27 mouse cellular contexts compared by ENCODE assay signal in the genomic region with DNA sequence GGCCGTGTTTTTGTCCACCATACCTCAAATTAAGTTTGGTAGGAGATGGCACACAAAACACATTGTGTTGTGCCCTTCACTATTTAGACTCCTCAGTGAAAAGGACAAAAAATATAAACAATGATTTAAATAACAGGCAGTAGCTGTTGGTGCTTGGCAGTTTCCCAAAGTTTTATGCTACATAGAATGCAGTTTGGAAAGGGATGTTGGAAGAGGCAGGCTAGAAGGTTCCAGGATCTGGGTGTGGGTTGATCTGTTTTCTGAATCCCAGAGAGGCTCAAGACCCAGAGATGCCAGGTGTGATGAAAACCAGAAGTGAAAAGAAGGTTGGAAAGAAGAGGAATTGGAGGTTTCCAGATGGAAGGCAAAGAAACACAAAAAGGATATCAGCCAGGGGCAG.
A peak's percentile ranks its signal among the peaks of the same experiment; 100 is the strongest.
DNase-seq lines count a peak whose midpoint lies in the region; ATAC-seq and TF ChIP-seq lines count a peak whose summit lies in the region.
"Had no signal": no experiment of that assay in that cellular context is flagged by ENCODE, and none has a peak within 500 bp of the region (broad histone marks: within the 10 kb centered on the region; RNA-seq: fewer than 3 reads in every experiment).

No protein-coding gene starts in this region.

- intact Hi-C loops in left cerebral cortex, postnatal 36 days (cut with DNase I): no loop called here
- intact Hi-C loops in left cerebral cortex, postnatal 4 days (cut with DNase I): no loop called here

- WGBS in stomach, embryonic 16.5 days: 70% methylated on average over 1 of the region's 1 CpGs
- WGBS in stomach, postnatal 0 days: 67% methylated on average over 1 of the region's 1 CpGs

- no peaks in the 10 kb centered on the region for H3K36me3 ChIP-seq in stomach, embryonic 16.5 days (ENCODE audit: control insufficient read depth, insufficient read depth, low read length)
- H3K36me3 ChIP-seq in stomach, postnatal 0 days (ENCODE audit: control insufficient read depth, insufficient read depth, low read length): no peaks in the 10 kb centered on the region
- H3K36me3 ChIP-seq: embryonic facial prominence, embryonic 13.5 days; forebrain, embryonic 10.5 days; G1E; heart, embryonic 10.5 days; hindbrain, embryonic 12.5 days; hindbrain, embryonic 15.5 days had no signal

- no peaks in the 10 kb centered on the region for H3K4me1 ChIP-seq in stomach, embryonic 16.5 days (ENCODE audit: control insufficient read depth, insufficient read depth, low read length)
- H3K4me1 ChIP-seq in stomach, postnatal 0 days (replicated peaks; ENCODE audit: control insufficient read depth, insufficient read depth): no peaks in the 10 kb centered on the region
- H3K4me1 ChIP-seq: embryonic facial prominence, embryonic 13.5 days; forebrain, embryonic 10.5 days; forebrain, embryonic 13.5 days; heart, embryonic 10.5 days; hindbrain, embryonic 12.5 days; hindbrain, embryonic 15.5 days had no signal

- DNase-seq in frontal cortex, postnatal 10 days (ENCODE audit: low spot score in 2 of 2): no peak
- peak; percentile 5 for DNase-seq in left cerebral cortex, postnatal 36 days (ENCODE audit: low spot score in 2 of 2)
- DNase-seq in left cerebral cortex, postnatal 4 days: no peak
- peak; percentile 5 for DNase-seq in right cerebral cortex, adult 18-20 months
- DNase-seq in right cerebral cortex, postnatal 14 days: no peak
- no peak for DNase-seq in stomach, postnatal 0 days (ENCODE audit: low spot score)
- DNase-seq: adrenal gland, postnatal 10 days; adrenal gland, postnatal 36 days; B cell, adult 2 months; cerebellum, adult 11 months; cerebellum, adult 2 months; cerebellum, adult 9-11 months; cerebellum, postnatal 25 days; gastrocnemius, postnatal 25 days; heart, adult 2 months had no signal

- no peaks in the 10 kb centered on the region for H3K9me3 ChIP-seq in stomach, embryonic 16.5 days (replicated peaks; ENCODE audit: control insufficient read depth, low read length)
- no peaks in the 10 kb centered on the region for H3K9me3 ChIP-seq in stomach, postnatal 0 days (ENCODE audit: control insufficient read depth, low read length)
- H3K9me3 ChIP-seq: embryonic facial prominence, embryonic 13.5 days; forebrain, embryonic 10.5 days; forebrain, embryonic 13.5 days; heart, embryonic 10.5 days; hindbrain, embryonic 12.5 days; hindbrain, embryonic 15.5 days had no signal

- TF ChIP-seq EP300 in stomach, postnatal 0 days (optimal IDR thresholded peaks at IDR 0.05): no peak

- TF ChIP-seq CTCF in stomach, postnatal 0 days (IDR thresholded peaks at IDR 0.05; ENCODE audit: low read depth): no peak

- ATAC-seq in frontal cortex, adult (ENCODE audit: low TSS enrichment): peak; percentile 67; the same call in 1 of the 2 replicates
- ATAC-seq in stomach, embryonic 16.5 days (ENCODE audit: insufficient read depth, low FRiP score): no peak
- ATAC-seq in stomach, postnatal 0 days (ENCODE audit: low FRiP score, low TSS enrichment): no peak
- ATAC-seq: forebrain, embryonic 13.5 days; forebrain, embryonic 16.5 days; Patski had no signal

- H3K9ac ChIP-seq in stomach, embryonic 16.5 days (ENCODE audit: low read length): no peak overlapping the region
- no peak overlapping the region for H3K9ac ChIP-seq in stomach, postnatal 0 days (ENCODE audit: low read length)
- H3K9ac ChIP-seq: embryonic facial prominence, embryonic 13.5 days; forebrain, embryonic 13.5 days; hindbrain, embryonic 12.5 days; hindbrain, embryonic 15.5 days had no signal

- no peak overlapping the region for H3K4me3 ChIP-seq in stomach, embryonic 16.5 days (replicated peaks; ENCODE audit: low read length)
- H3K4me3 ChIP-seq in stomach, postnatal 0 days (ENCODE audit: low read depth, low read length): no peak overlapping the region
- H3K4me3 ChIP-seq: embryonic facial prominence, embryonic 13.5 days; forebrain, embryonic 10.5 days; forebrain, embryonic 13.5 days; heart, adult 2 months; heart, embryonic 10.5 days; hindbrain, embryonic 12.5 days; hindbrain, embryonic 15.5 days had no signal

- H3K27me3 ChIP-seq in stomach, embryonic 16.5 days (ENCODE audit: control insufficient read depth, insufficient read depth, low read length): no peaks in the 10 kb centered on the region
- no peaks in the 10 kb centered on the region for H3K27me3 ChIP-seq in stomach, postnatal 0 days (ENCODE audit: control insufficient read depth, insufficient read depth, low read length)
- H3K27me3 ChIP-seq: CH12.LX; embryonic facial prominence, embryonic 13.5 days; forebrain, embryonic 13.5 days; hindbrain, embryonic 12.5 days; hindbrain, embryonic 15.5 days; Patski had no signal

- no peak overlapping the region for H3K4me2 ChIP-seq in stomach, embryonic 16.5 days (ENCODE audit: low read depth, low read length)
- no peak overlapping the region for H3K4me2 ChIP-seq in stomach, postnatal 0 days (replicated peaks; ENCODE audit: low read depth)
- H3K4me2 ChIP-seq: embryonic facial prominence, embryonic 13.5 days; forebrain, embryonic 13.5 days; hindbrain, embryonic 12.5 days; hindbrain, embryonic 15.5 days had no signal

- 0 out of 2 replicates have a peak overlapping the region, but pooled peaks have one; percentile 21 for H3K27ac ChIP-seq in stomach, embryonic 16.5 days (ENCODE audit: low read length)
- no peak overlapping the region for H3K27ac ChIP-seq in stomach, postnatal 0 days (replicated peaks)
- H3K27ac ChIP-seq: embryonic facial prominence, embryonic 13.5 days; forebrain, embryonic 10.5 days; forebrain, embryonic 13.5 days; heart, adult 2 months; heart, embryonic 10.5 days; hindbrain, embryonic 12.5 days; hindbrain, embryonic 15.5 days had no signal

Comparison
In these comparisons a context has a peak if more than half of its experiments do, and no peak if none do; other contexts are left out.
1. DNase-seq: peak in left cerebral cortex, postnatal 36 days (2 of 2) and right cerebral cortex, adult 18-20 months (single experiment); none in frontal cortex, postnatal 10 days (0 of 2), left cerebral cortex, postnatal 4 days (single experiment), right cerebral cortex, postnatal 14 days (single experiment) and stomach, postnatal 0 days (single experiment).